Mouse (Mus musculus) lung, postnatal 0 days (tissue): ENCODE results near the gene Mipol1.

ENCODE experiments used
- CTCF ChIP-seq: IDR thresholded peaks from 2 replicates; pipeline ENCODE4 v1.5.1; 2016; ENCODE audit warnings: antibody characterized with exemption, mild to moderate bottlenecking
- EP300 ChIP-seq: IDR thresholded peaks from 2 replicates; pipeline ENCODE4 v1.6.1; 2016; ENCODE audit warnings: antibody characterized with exemption, mild to moderate bottlenecking, control low read depth

DNA sequence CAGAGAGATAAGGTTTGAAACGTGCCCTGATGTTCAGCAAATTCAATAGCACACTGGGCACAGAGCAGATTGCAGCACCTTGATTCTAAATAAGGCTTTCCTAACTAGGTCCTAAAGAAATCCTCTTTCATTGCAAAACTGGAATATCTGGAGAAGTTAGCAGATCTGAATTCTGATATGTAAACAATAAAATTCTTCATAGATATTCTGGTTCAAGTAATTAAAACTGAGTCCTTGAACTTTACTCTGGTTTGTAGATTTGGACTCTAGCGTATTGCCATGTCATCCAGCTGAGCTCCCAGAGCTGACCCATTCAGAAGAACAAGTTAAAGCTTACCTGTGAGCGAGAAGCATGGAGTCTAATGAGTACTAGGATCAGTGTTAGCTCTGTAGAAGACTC lies 217.1 kb downstream of the Mipol1 start:
- TF ChIP-seq CTCF, result no peak
- TF ChIP-seq EP300, result no peak
